ENCODE assay signal across 17 mouse cellular contexts in genomic region chr11:88538710-88539340, GRCm38 (mm10).
DNase-seq lines count a peak whose midpoint lies in the region; ATAC-seq and TF ChIP-seq lines count a peak whose summit lies in the region.
"Had no signal": no experiment of that assay in that cellular context is flagged by ENCODE, and none has a peak within 500 bp of the region (broad histone marks: within the 10 kb centered on the region; RNA-seq: fewer than 3 reads in every experiment).

No protein-coding gene starts in this region.

- intact Hi-C loops in gastrocnemius, adult 2 months (cut with DNase I): no loop called here

- DNase-seq in gastrocnemius, adult 2 months: no peak
- no peak for DNase-seq in gastrocnemius, postnatal 25 days
- DNase-seq in kidney, adult 2 months: no peak
- no peak for DNase-seq in kidney, adult 9 months
- DNase-seq in ES-CJ7 (ENCODE audit: low read depth, low spot score): peak; percentile 52
- DNase-seq in limb, embryonic 10.5 days (ENCODE audit: low spot score): no peak
- no peak for DNase-seq in thymus, postnatal 0 days (ENCODE audit: low spot score)
- DNase-seq: B cell, adult 2 months; cerebellum, postnatal 14 days; heart, postnatal 10 days; layer of hippocampus, adult 9-11 months; lung, postnatal 4 days; thymus, adult 2 months had no signal

- peak overlapping the region; percentile 68 for H3K27ac ChIP-seq in gastrocnemius, adult 2 months
- H3K27ac ChIP-seq in kidney, adult 2 months (ENCODE audit: insufficient read depth, low read depth, low read length): 0 out of 2 replicates have a peak overlapping the region, but pooled peaks have one; percentile 0
- H3K27ac ChIP-seq in hindbrain, embryonic 16.5 days (ENCODE audit: low read depth, low read length): peak overlapping the region; percentile 18; the same call in 1 of the 2 replicates
- H3K27ac ChIP-seq in limb, embryonic 10.5 days: no peak overlapping the region; the same call in 1 of the 2 replicates

- WGBS in kidney, adult 2 months: 65% methylated on average over 13 of the region's 13 CpGs
- WGBS in hindbrain, embryonic 16.5 days: 56% methylated on average over 12 of the region's 13 CpGs
- 82% methylated on average over 13 of the region's 13 CpGs for WGBS in limb, embryonic 10.5 days

- no peaks in the 10 kb centered on the region for H3K9me3 ChIP-seq in hindbrain, embryonic 16.5 days (ENCODE audit: control insufficient read depth, low read length)
- H3K9me3 ChIP-seq in limb, embryonic 10.5 days (replicated peaks): no peaks in the 10 kb centered on the region
- H3K9me3 ChIP-seq: G1E had no signal

- no peak overlapping the region for H3K9ac ChIP-seq in hindbrain, embryonic 16.5 days (ENCODE audit: low read depth, low read length)

- H3K27me3 ChIP-seq in kidney, adult 2 months (replicated peaks; ENCODE audit: control insufficient read depth, insufficient read depth, low read length): no peaks in the 10 kb centered on the region
- H3K27me3 ChIP-seq in hindbrain, embryonic 16.5 days (replicated peaks; ENCODE audit: control insufficient read depth, insufficient read depth, low read length): no peaks in the 10 kb centered on the region
- no peaks in the 10 kb centered on the region for H3K27me3 ChIP-seq in limb, embryonic 10.5 days (ENCODE audit: low read depth, poor library complexity, severe bottlenecking)

- peaks cover 31% of the 10 kb centered on the region for H3K4me1 ChIP-seq in kidney, adult 2 months (ENCODE audit: control insufficient read depth, insufficient read depth, low read length)
- H3K4me1 ChIP-seq in hindbrain, embryonic 16.5 days (ENCODE audit: control insufficient read depth, insufficient read depth, low read depth, low read length): peaks cover 69% of the 10 kb centered on the region
- peaks cover 94% of the 10 kb centered on the region for H3K4me1 ChIP-seq in limb, embryonic 10.5 days

- no peak for ATAC-seq in hindbrain, embryonic 16.5 days

- H3K4me3 ChIP-seq in gastrocnemius, adult 2 months: no peak overlapping the region
- H3K4me3 ChIP-seq in kidney, adult 2 months (ENCODE audit: insufficient read depth, low read depth, low read length): no peak overlapping the region
- H3K4me3 ChIP-seq in hindbrain, embryonic 16.5 days (ENCODE audit: low read length): no peak overlapping the region
- H3K4me3 ChIP-seq in limb, embryonic 10.5 days: no peak overlapping the region
- H3K4me3 ChIP-seq: erythroblast, embryonic 14.5 days had no signal

- H3K36me3 ChIP-seq in kidney, adult 2 months (ENCODE audit: control insufficient read depth, insufficient read depth, low read length): no peaks in the 10 kb centered on the region
- no peaks in the 10 kb centered on the region for H3K36me3 ChIP-seq in hindbrain, embryonic 16.5 days (ENCODE audit: control insufficient read depth, insufficient read depth, low read length)
- peaks cover 9% of the 10 kb centered on the region; the same call in 1 of the 2 replicates for H3K36me3 ChIP-seq in limb, embryonic 10.5 days

- no peak for TF ChIP-seq POLR2A in kidney, adult 2 months (IDR thresholded peaks at IDR 0.05; ENCODE audit: low read depth, low read length)

- H3K4me2 ChIP-seq in hindbrain, embryonic 16.5 days (ENCODE audit: low read length): no peak overlapping the region
- H3K4me2 ChIP-seq: liver, embryonic 11.5 days had no signal

- TF ChIP-seq CTCF in gastrocnemius, adult 2 months (IDR thresholded peaks at IDR 0.05): no peak
- TF ChIP-seq CTCF in kidney, adult 2 months (conservative IDR thresholded peaks at IDR 0.05; ENCODE audit: insufficient read depth, insufficient read length, low read depth, low read length): no peak
